Mouse (Mus musculus): ENCODE data around the gene Spc24.

- TF ChIP-seq GATA1 (IDR thresholded peaks at IDR 0.05; ENCODE audit: low read length) (no peak), TAL1 (IDR thresholded peaks at IDR 0.05; ENCODE audit: low read length) (no peak)
Observed at GRCm38 (mm10) chr9:21748033-21748432, 12.1 kb downstream of the Spc24 start.
